Mouse (Mus musculus) spleen, postnatal 36 days (tissue): Measurements from ENCODE around the gene Gm17604.
A peak's percentile ranks its signal among the peaks of the same experiment; 100 is the strongest.

Experiments used
- DNase-seq, 2 experiments: peaks; one replicate each; pipeline ENCODE4 v3.0.0; 2022; ENCODE audit warnings: low spot score in 2 of 2, mixed read lengths in 1 of 2

Gene Gm17604

DNA sequence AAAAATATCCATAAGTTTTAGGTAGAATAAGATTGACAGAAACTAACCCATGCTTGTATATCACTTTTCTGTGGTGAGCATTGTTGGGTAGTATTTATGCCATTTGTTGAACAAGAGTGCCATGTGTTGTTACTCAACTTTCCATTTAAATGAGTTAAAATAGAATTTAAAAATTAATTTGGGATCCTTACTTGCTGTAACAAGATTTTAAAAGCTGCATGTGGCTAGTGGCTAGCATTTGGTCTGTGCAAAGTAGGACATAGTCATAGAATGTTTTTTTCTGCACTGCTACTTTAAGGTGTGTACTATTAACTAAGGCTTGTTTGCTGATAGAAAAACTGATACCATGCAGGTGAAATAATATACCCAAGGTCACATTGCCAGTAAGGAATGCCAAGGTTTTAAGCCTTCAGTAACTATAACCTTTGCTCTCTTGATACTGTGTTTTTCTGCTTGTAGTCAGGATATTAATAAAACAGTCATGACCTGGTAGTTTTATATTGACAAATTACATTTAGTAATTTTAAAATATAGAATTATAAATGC is at the start of gene Gm17604:
Gene Gm17604, minus strand, starts transcription at position 51 of the 546 bp plus-strand sequence.
- no peak for DNase-seq

DNA sequence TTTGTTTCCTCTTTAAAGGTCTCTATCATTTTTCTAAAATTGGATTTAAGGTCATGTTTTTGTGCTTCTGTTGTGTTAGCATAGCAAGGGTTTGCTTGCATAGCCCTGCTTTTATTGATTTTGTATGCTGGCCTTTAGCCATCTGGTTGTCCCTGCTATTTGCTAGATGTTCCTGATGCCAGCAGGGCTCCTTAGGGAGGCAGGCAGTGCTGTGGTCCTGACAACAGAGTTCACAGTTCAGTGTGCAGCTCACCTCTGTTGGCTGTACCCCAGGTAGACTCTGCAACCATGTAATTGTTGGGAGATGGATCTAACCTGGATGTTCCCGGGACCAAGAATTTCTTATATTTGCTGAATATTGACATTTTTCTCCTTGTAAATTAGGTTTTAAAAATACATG is 45.3 kb upstream of the Gm17604 start:
- DNase-seq: no peak

DNA sequence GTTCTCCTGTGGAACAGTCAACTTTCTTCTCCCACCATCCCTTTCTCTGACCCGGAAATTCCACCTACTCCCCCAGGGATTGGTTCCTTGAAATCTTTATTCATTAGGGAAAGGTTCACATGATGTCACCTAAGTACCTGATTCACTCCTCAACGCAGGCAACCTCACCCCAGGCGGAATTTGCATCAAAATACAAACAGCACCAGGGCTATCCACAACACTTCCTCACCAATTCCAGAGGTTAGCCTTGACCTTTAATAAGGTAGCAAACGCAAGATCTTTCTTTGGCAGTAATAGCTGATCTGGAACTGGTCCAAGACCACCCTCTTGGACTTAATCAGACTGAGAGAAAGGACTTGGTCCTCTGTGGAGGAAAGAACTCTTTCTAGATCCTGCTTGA is 1.5 kb downstream of the Gm17604 start:
- no peak for DNase-seq

DNA sequence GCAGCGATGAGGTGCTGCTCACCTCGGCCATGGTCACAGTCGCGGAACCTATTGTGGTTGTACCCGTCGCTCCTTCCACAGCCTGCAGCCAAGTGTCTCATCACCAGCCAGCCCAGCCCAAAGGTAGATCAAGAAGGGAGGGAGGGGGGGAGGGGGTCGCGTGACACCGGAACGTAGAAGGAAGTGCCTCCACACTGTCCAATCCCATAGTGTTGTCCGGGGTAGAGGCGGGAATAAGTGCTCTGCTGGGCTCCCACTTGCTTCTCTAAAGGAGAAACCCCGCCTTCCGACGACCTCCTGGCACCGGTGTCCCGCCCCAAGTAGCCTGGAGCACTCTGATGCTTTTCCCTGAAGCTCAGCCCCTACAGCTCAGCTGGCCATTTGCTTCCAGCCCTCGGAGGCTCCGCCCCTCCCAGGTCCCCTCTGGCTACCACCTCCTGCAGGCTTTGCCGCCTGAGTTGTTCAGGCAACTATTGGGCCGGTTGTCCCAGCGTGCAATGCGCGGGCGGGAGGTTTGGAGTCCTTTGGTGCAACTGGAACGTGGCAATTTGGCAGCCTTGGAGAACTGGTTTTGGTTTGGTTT is 24.3 kb downstream of the Gm17604 start, which contains the start of the genes Mospd2 and Fancb:
Gene Mospd2, minus strand, starts transcription at position 183 of the 583 bp plus-strand sequence.
Gene Fancb, plus strand, starts transcription at position 400 of the 583 bp plus-strand sequence.
- peak; percentile 88 for DNase-seq

DNA sequence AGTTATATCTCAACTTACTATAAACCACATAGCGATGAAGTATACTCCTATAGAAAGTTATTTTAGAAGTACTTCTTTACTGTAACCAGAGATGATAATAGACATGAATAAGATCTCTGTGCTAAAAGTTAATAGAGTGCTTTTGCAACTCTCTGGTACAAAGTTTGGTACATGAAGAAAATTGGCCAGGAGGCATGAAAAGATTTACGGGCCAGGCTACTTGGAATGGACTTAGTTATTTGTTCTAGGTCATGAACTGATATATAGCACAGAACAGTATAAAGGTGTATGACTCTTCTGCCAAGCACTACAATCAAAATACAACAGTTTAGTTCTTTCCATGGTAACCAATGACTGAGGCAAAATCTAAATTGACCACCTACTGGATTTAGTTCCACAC is 25.8 kb downstream of the Gm17604 start:
- no peak for DNase-seq

DNA sequence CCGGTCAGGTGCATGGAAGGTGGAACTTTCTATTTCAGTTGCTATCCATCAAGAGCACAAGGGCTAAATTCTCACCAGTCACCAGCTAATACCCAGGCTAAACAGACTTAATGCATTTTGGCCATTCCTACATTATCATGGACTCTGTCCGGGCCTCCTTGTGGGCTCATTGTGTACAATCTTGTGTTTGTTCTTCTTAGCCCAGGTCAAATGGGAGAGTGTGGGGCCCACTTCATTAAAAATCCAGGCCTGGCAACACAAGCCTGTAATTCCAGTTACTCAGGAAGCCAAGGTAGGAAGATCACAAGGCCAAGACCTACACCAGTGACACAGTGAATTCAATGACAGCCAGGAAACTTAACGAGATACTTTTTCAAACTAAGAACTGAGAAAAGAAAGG is 33.4 kb downstream of the Gm17604 start:
- DNase-seq: no peak

DNA sequence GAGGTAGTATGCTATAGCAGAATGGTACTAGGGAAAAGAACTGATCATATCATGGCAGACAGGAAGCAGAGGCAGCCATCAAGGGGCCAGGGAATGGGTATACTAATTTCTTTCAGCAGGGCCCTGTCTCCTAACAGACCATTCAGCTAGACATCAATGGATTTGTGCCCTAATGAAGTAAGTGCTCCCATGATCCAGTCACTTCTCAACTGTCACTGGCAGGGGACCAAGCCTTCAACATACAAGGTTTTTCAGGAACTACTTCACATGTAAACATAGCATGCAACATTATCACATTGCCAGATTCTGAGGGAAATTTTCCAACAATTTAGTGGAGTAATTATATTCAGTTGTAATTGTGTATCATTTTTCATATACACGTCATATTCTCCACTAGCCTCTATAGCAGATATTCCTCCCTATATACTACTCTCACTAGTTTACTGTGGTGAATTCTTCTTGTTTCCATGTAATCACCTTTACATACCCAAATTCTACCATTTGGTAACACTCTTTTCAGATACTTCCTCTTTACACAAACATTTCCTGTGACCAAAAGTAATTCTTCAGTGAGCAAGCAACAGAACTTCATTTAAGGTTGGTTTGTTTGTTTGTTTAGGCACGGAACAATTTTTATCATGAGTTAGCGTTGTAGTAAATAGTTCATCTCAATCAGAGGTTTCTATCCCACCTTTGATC is 38.7 kb downstream of the Gm17604 start:
- no peak for DNase-seq
